Mouse (Mus musculus): Measurements from ENCODE around the gene Rpgr.

The Rpgr gene

GRCm38 (mm10) chrX:10071529-10071928 lies 145.2 kb downstream of the Rpgr start:
- no peak for DNase-seq (ENCODE audit: low read depth)

GRCm38 (mm10) chrX:10070689-10071088 lies 146.0 kb downstream of the Rpgr start:
- DNase-seq (ENCODE audit: low read depth): peak; percentile 46

- DNase-seq (ENCODE audit: low read depth): no peak
These were observed 147.3 kb downstream of the Rpgr start for GRCm38 (mm10) chrX:10069405-10069804.

DNA sequence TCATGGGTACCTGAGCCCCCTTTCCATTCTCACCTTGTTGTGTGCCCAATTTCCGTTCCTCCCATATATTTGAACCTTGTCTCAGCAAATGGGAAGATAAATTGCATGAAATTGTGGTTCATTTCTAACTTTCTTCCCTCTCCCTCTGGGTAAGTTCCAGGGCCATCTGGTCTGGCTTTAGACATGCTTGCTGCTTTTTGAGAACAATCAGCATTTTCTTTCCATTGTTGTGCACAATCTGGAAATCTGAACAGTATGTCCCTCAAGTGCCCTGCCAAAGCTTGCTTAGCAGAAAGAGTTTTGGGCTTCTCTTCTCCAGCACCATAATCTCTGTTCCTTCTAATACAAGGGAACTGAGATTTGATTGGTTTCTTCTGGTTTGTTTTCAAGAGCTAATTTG lies 152.9 kb downstream of the Rpgr start:
- DNase-seq (ENCODE audit: low read depth): no peak

DNA sequence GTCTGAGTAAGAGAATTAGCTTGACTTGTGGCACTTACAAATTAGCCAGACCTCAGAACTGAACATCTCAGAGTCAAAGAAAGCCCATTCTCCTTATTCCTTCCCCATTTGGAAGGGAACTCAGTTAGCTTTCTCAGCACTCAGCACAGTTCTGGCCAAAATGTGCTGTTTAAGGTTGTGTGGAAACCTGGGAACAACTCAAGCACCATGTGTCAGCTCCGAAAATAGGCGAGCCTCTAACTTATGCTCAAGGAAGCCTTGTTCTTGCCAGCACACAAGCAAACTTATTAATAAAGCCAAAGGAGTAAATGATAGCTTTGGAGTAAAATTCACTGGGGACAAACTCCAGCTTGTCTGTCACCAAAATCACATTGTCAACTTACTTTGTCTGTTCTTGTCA lies 153.4 kb downstream of the Rpgr start:
- DNase-seq (ENCODE audit: low read depth): no peak

DNA sequence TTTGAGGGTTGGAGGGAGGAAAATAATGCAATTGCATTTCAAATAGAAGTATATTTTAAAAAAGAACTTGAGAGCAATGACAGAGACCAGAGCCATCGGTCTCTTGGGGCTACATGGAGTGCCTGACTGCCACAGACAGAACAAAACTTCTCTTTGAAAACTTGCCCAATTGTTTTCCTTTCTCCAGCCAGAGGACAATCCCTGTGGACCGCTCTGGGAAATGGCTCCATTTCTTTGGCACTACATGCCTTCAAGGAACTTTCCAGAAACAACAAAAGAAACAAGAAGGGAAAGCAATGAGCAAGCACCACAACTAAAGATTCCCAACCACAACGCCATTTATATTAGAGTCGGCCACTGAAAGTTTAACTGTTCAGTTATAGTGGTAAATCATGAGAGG lies 154.5 kb downstream of the Rpgr start:
- DNase-seq (ENCODE audit: low read depth): no peak

GRCm38 (mm10) chrX:10034666-10035065 lies 182.1 kb downstream of the Rpgr start:
- DNase-seq (ENCODE audit: low read depth): peak; percentile 38

Data from NIH3T3 (cell line).